Mouse (Mus musculus) limb, embryonic 11.5 days (tissue): ENCODE measurements around the gene Map3k21. TPM values are rescaled to one million over a fixed set of nuclear protein-coding genes. Genes with fewer than 3 reads are reported as not detected.

ENCODE experiments used
- ATAC-seq: fragments of 200-750 bp; cut with Nextera tagmentation; 2 replicates; pipeline ENCODE4 v1.8.0; 2017; ENCODE audit warnings: low read depth; ENCODE audit not compliant: insufficient number of reproducible peaks, low FRiP score, low TSS enrichment
- DNase-seq: peaks from one replicate; pipeline ENCODE4 v3.0.0-alpha.2; 2015; ENCODE audit warnings: low spot score
- H3K27ac ChIP-seq: fragments of 300-500 bp; sonication (generic); replicated peaks from 2 replicates; pipeline ENCODE4 v1.5.1; 2014; ENCODE audit warnings: low read depth, mild to moderate bottlenecking, low read length
- H3K27me3 ChIP-seq: fragments of 300-500 bp; sonication (generic); 2 replicates; pipeline ENCODE4 v1.6.1; 2014; ENCODE audit warnings: mild to moderate bottlenecking, low read length, mixed read lengths; ENCODE audit not compliant: control insufficient read depth, insufficient read depth
- H3K36me3 ChIP-seq: fragments of 300-500 bp; sonication (generic); 2 replicates; pipeline ENCODE4 v1.6.1; 2014; ENCODE audit warnings: mild to moderate bottlenecking, low read length, moderate library complexity, mixed read lengths; ENCODE audit not compliant: control insufficient read depth, insufficient read depth
- H3K4me1 ChIP-seq: fragments of 300-500 bp; sonication (generic); 2 replicates; pipeline ENCODE4 v1.6.1; 2014; ENCODE audit warnings: low read length, mixed read lengths; ENCODE audit not compliant: control insufficient read depth, insufficient read depth
- H3K4me2 ChIP-seq: fragments of 300-500 bp; sonication (generic); 2 replicates; pipeline ENCODE4 v1.6.1; 2014; ENCODE audit warnings: low read depth, mild to moderate bottlenecking, moderate library complexity; ENCODE audit not compliant: severe bottlenecking
- H3K4me3 ChIP-seq: fragments of 300-500 bp; sonication (generic); 2 replicates; pipeline ENCODE4 v1.5.1; 2014; ENCODE audit warnings: low read depth, low read length
- H3K9ac ChIP-seq: fragments of 300-500 bp; sonication (generic); 2 replicates; pipeline ENCODE4 v1.6.1; 2014; ENCODE audit warnings: mild to moderate bottlenecking, low read length
- H3K9me3 ChIP-seq: fragments of 300-500 bp; sonication (generic); 2 replicates; pipeline ENCODE4 v1.6.1; 2016; ENCODE audit warnings: low read length; ENCODE audit not compliant: control insufficient read depth
- WGBS: fragments of 180-500 bp; shearing (Covaris S2); extraction: QIAGEN DNeasy Blood & Tissue Kit; methylation state at CpG from one replicate; pipeline ENCODE4 v1.1.7; 2014; 5-methylcytosine and 5-hydroxymethylcytosine counted together
- polyA plus RNA-seq: library from polyadenylated mRNA; unstranded; fragments of >200 nt; fragmentation: Nextera tagmentation; extraction: Ambion mirVana; gene quantifications from 2 replicates; pipeline ENCODE4 v1.2.1, GENCODE M21; 2014

Map3k21 gene
- polyA plus RNA-seq, 1 experiment from 2014 or later, result not detected

GRCm38 (mm10) chr8:125987996-125988395 lies 77.7 kb downstream of the Map3k21 start:
- DNase-seq, result no peak
- H3K4me1 ChIP-seq, result no peaks in the 10 kb centered on the region
- no peak overlapping the region for H3K27ac ChIP-seq
- H3K4me3 ChIP-seq, result no peak overlapping the region
- 54% methylated on average over 2 of the region's 2 CpGs for WGBS
- no peaks in the 10 kb centered on the region for H3K9me3 ChIP-seq
- peaks cover 4% of the 10 kb centered on the region; the same call in 1 of the 2 replicates for H3K27me3 ChIP-seq
- no peaks in the 10 kb centered on the region for H3K36me3 ChIP-seq
- no peak overlapping the region for H3K9ac ChIP-seq
- no peak overlapping the region for H3K4me2 ChIP-seq
- ATAC-seq, result no peak

- Histone ChIP-seq H3K27me3 (peaks cover 14% of the 10 kb centered on the region), H3K9me3 (no peaks in the 10 kb centered on the region), H3K27ac (no peak overlapping the region), H3K4me2 (no peak overlapping the region), H3K36me3 (no peaks in the 10 kb centered on the region), H3K4me1 (no peaks in the 10 kb centered on the region), H3K4me3 (no peak overlapping the region), H3K9ac (no peak overlapping the region)
- DNase-seq (no peak), ATAC-seq (no peak)
- WGBS, result 74% methylated on average over 9 of the region's 9 CpGs
Observed at GRCm38 (mm10) chr8:125993636-125994035, 83.4 kb downstream of the Map3k21 start.

- DNase-seq (peak; percentile 82), ATAC-seq (peak; percentile 64)
- H3K9ac ChIP-seq, result peak within 1 kb of the TSS; percentile 65
- H3K27ac ChIP-seq, result no peak within 1 kb of the TSS
- no peaks in the 10 kb centered on the region for H3K36me3 ChIP-seq
- H3K9me3 ChIP-seq, result no peaks in the 10 kb centered on the region
- H3K4me1 ChIP-seq, result no peaks in the 10 kb centered on the region
- H3K27me3 ChIP-seq, result peaks cover 14% of the 10 kb centered on the region
- peak within 1 kb of the TSS; percentile 50 for H3K4me3 ChIP-seq
- WGBS, result under 1% methylated on average over 72 of the region's 73 CpGs
- peak within 1 kb of the TSS; percentile 74 for H3K4me2 ChIP-seq
Observed at GRCm38 (mm10) chr8:125995101-125995986, 85.1 kb downstream of the Map3k21 start, which contains the start of gene Kcnk1. Gene Kcnk1, plus strand, starts transcription at chr8:125995170.

DNA sequence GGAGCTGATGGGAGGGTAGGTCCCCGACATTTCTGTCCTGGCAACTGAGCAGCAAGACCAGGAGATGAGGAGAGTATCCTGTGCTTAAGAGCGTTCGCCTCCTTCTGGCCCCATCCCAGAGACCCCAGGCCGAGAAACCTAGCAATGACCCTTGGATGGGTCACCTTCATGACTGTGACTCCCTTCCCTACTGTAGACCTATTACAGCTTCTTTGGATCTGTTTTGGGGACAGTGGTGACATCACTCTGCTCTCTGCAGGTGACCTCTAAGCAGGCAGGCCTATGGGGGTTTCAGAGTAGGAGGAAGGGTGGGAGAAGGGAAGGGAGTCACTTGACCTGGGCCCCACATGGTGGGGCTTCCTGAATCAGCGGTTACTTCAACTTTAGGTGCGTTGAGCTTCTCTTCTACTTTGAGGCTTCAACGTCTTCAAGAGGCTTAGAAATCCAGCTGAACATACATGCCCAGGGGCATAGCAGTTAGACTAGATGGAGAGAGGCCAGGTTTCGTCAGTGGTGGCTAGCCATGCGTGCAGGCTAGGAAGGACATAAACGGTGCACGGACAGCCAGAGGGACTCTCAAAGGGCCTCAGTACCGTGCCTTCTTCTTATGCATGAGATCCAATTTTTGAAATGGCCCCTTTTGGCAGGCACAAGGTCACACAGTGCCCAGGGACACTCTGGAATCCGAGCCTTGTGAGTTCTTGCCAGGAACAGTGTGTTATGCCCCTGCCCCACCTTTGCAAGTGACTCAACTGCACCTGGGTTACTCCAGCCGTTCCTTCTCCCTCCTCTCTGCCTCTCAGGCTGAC lies 86.0 kb downstream of the Map3k21 start:
- WGBS, result 14% methylated on average over 14 of the region's 14 CpGs
- no peak for DNase-seq
- Histone ChIP-seq H3K27ac (no peak overlapping the region), H3K4me2 (peak overlapping the region; percentile 74), H3K9me3 (no peaks in the 10 kb centered on the region), H3K27me3 (peaks cover 14% of the 10 kb centered on the region), H3K36me3 (no peaks in the 10 kb centered on the region), H3K9ac (no peak overlapping the region), H3K4me1 (no peaks in the 10 kb centered on the region), H3K4me3 (peak overlapping the region; percentile 50)
- no peak for ATAC-seq

GRCm38 (mm10) chr8:125996980-125997379 lies 86.7 kb downstream of the Map3k21 start:
- H3K27me3 ChIP-seq, result peaks cover 14% of the 10 kb centered on the region

More at GRCm38 (mm10) chr8:125996980-125997379, 86.7 kb downstream of the Map3k21 start:
- H3K36me3 ChIP-seq, result no peaks in the 10 kb centered on the region
- no peak overlapping the region for H3K4me2 ChIP-seq
- no peak overlapping the region for H3K4me3 ChIP-seq
- H3K9me3 ChIP-seq, result no peaks in the 10 kb centered on the region
- no peaks in the 10 kb centered on the region for H3K4me1 ChIP-seq
- 32% methylated on average over 6 of the region's 6 CpGs for WGBS
- H3K9ac ChIP-seq, result no peak overlapping the region
- ATAC-seq (no peak), DNase-seq (no peak)
- H3K27ac ChIP-seq, result no peak overlapping the region

Other genes starting within 250 kb of the Map3k21 start
- 7.0 and 7.6 TPM in 2 replicates for gene Map10, start 240.6 kb upstream of the Map3k21 start, polyA plus RNA-seq
- gene Ntpcr, start 180.5 kb upstream of the Map3k21 start, polyA plus RNA-seq, result 17.3 and 22.0 TPM in 2 replicates
- gene Pcnx2, start 12.1 kb upstream of the Map3k21 start, polyA plus RNA-seq, result 0.13 TPM in 1 of 2 replicates, not detected in the other
- gene Kcnk1, start 84.7 kb downstream of the Map3k21 start, polyA plus RNA-seq, result 12.0 and 12.2 TPM in 2 replicates